Mouse (Mus musculus): ENCODE data around the gene Pcna. TPM values are rescaled to one million over a fixed set of nuclear protein-coding genes. Genes with fewer than 3 reads are reported as not detected.
A peak's percentile ranks its signal among the peaks of the same experiment; 100 is the strongest.

Pcna gene
- polyA plus RNA-seq, 1 experiment from 2014 or later, result 202 TPM

DNA sequence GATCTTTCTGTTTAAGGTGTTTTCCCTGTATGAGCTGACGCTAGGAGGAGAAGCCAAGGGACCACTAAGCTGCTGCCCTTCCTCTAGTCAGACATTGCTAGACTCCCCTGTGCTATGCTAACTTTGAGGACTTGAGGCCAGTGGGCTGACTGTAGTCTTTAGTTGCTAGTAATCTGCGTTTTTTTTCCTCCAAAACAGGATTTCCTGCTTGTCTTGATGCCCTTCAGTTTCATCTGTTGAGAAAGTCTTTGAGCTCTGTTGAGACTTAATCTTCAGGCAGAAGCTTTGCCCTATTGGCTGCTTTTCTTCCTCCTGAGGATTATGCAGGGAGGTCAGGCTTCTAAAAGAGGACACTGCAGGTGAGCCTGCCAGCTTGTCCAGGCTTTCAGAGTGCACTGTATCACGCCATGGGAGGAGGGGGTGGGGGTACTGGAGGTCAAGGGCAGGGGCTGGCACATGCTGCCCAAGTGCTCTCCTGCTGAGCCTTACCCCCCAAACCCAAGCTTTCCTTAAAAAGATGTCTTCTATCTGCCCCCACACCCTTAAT, 26.3 kb upstream of the Pcna start:
- Histone ChIP-seq H3K4me3 (ENCODE audit: low read depth, low read length) (no peak overlapping the region), H3K27me3 (ENCODE audit: control insufficient read depth, insufficient read depth, low read depth, low read length) (no peaks in the 10 kb centered on the region), H3K9me3 (replicated peaks; ENCODE audit: control insufficient read depth, low read length) (no peaks in the 10 kb centered on the region), H3K36me3 (ENCODE audit: control insufficient read depth, insufficient read depth) (no peaks in the 10 kb centered on the region), H3K4me2 (ENCODE audit: low read depth, low read length) (no peak overlapping the region), H3K4me1 (ENCODE audit: control insufficient read depth, low read depth, low read length) (peaks cover 24% of the 10 kb centered on the region), H3K9ac (ENCODE audit: low read depth, low read length) (no peak overlapping the region), H3K27ac (ENCODE audit: low read length) (peak overlapping the region; percentile 37)
- WGBS (ENCODE audit: insufficient replicate concordance), result 49% methylated on average over 3 of the region's 3 CpGs
- ATAC-seq (ENCODE audit: low read depth), result no peak

DNA sequence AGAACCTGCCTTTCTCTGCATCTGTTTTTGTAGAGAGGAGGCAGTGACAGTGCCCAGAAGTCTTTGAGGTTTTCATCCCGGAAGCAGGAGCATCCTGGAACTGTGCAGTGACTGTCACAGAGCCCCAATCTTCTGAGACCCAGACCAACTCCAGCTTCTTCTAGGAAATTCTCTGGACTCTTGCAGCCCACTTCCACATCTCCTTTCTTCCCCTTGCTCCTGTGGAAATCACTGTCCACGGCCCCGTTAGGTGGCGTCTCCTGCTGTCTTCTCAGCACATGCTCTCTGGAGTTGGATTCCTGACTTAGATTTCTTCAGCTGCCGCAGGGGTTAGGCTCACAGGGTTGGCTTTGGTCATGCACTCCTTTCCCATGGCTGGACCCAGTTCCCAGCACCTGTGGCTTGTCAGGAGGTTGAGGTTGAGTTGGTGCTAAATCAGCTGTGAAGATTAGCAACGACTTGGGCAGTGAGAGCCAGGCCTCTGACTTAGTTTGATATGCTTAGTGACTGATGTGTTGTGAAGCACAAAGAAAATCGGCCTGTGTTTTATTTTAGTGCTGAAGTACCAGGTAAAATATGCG, 25.2 kb upstream of the Pcna start:
- peaks cover 20% of the 10 kb centered on the region for H3K4me1 ChIP-seq (ENCODE audit: control insufficient read depth, low read depth, low read length)
- no peak overlapping the region for H3K4me3 ChIP-seq (ENCODE audit: low read depth, low read length)
- no peak overlapping the region for H3K27ac ChIP-seq (ENCODE audit: low read length)
- no peaks in the 10 kb centered on the region for H3K9me3 ChIP-seq (replicated peaks; ENCODE audit: control insufficient read depth, low read length)
- no peak overlapping the region for H3K9ac ChIP-seq (ENCODE audit: low read depth, low read length)
- no peaks in the 10 kb centered on the region for H3K36me3 ChIP-seq (ENCODE audit: control insufficient read depth, insufficient read depth)
- H3K4me2 ChIP-seq (ENCODE audit: low read depth, low read length), result no peak overlapping the region
- H3K27me3 ChIP-seq (ENCODE audit: control insufficient read depth, insufficient read depth, low read depth, low read length), result no peaks in the 10 kb centered on the region
- WGBS (ENCODE audit: insufficient replicate concordance), result 59% methylated on average over 8 of the region's 8 CpGs
- no peak for ATAC-seq (ENCODE audit: low read depth)

DNA sequence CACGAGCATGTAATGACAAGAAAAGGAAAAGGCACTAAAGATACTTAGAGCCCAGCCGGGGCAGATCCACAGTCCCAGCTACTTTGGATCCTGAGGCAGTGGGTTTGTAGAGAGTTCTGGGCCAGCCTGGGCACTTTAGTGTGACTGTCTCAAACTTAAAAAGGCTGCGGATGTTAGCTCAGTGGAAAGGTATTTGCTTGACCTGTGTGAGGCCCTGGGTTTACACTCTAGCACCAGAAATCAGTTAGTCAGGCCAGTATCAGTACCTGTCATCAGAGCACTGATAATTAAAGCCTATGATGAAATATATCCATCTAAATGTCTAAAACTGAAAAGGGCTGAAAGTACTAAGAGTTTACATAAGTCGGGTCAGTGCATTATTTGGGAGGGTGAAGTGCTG, 23.1 kb upstream of the Pcna start:
- H3K36me3 ChIP-seq (ENCODE audit: control insufficient read depth, insufficient read depth), result no peaks in the 10 kb centered on the region
- no peaks in the 10 kb centered on the region; the same call in 1 of the 2 replicates for H3K4me1 ChIP-seq (ENCODE audit: control insufficient read depth, low read depth, low read length)
- no peak overlapping the region for H3K9ac ChIP-seq (ENCODE audit: low read depth, low read length)
- no peak overlapping the region for H3K4me2 ChIP-seq (ENCODE audit: low read depth, low read length)
- no peaks in the 10 kb centered on the region for H3K9me3 ChIP-seq (replicated peaks; ENCODE audit: control insufficient read depth, low read length)
- no peak overlapping the region for H3K27ac ChIP-seq (ENCODE audit: low read length)
- WGBS (ENCODE audit: insufficient replicate concordance), result 64% methylated on average over 4 of the region's 4 CpGs
- no peak for ATAC-seq (ENCODE audit: low read depth)
- no peak overlapping the region for H3K4me3 ChIP-seq (ENCODE audit: low read depth, low read length)
- no peaks in the 10 kb centered on the region for H3K27me3 ChIP-seq (ENCODE audit: control insufficient read depth, insufficient read depth, low read depth, low read length)

DNA sequence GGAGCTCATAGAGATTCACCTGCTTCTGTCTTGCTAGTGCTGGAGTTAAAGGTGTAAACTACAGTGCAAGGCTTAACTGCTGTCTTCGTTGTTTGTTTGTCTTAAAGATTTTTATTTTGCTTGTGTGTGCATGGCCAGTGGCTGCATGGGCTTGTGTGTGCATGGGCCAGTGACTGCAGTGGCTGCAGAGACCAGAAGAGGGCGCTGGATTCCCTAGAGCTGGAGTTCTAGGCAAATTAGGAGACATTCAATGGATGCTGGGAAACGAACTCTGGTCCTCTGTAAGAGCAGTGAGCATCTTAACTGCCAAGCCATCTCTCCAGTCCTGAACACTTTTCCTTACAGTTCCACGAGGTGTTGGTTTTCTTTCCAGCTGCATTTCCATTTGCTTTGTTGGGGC, 22.4 kb upstream of the Pcna start:
- 66% methylated on average over 4 of the region's 4 CpGs for WGBS (ENCODE audit: insufficient replicate concordance)
- no peak overlapping the region for H3K9ac ChIP-seq (ENCODE audit: low read depth, low read length)
- ATAC-seq (ENCODE audit: low read depth), result no peak
- H3K36me3 ChIP-seq (ENCODE audit: control insufficient read depth, insufficient read depth), result no peaks in the 10 kb centered on the region
- peaks cover 6% of the 10 kb centered on the region for H3K4me1 ChIP-seq (ENCODE audit: control insufficient read depth, low read depth, low read length)
- no peak overlapping the region for H3K4me2 ChIP-seq (ENCODE audit: low read depth, low read length)
- H3K27me3 ChIP-seq (ENCODE audit: control insufficient read depth, insufficient read depth, low read depth, low read length), result no peaks in the 10 kb centered on the region
- no peak overlapping the region for H3K4me3 ChIP-seq (ENCODE audit: low read depth, low read length)
- H3K27ac ChIP-seq (ENCODE audit: low read length), result no peak overlapping the region
- H3K9me3 ChIP-seq (replicated peaks; ENCODE audit: control insufficient read depth, low read length), result no peaks in the 10 kb centered on the region

DNA sequence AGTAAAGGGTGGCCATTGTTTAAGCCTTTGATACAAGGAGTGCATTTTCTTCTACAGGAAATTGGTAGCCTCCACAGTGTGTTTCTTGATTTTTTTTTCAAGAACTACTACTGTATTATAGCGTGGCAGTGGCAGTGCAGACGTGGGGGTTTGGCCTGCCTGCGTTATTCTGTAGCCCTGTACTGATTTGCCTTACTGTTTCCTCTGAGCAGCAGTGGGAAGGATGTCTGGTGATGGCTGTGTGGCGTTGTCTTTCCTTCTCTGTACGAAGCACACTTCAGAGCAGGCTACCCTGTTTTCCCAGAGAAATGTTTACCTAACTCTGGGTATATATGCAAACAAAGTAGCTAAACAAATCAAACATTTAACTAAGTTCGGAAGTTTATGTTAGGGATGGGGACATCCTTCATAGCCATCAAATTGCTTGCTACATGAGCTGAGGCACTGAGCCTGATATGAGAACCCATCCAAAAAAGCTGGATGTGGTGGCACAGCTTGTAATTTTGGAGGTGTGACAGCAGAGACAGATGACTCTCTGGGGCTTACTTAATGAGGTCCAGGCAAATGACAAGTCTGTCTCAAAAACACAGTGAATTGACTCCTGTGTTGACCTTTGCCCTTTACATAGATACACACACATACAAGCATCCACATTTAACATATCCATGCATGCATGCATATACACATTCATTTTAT, 19.7 kb upstream of the Pcna start:
- Histone ChIP-seq H3K27ac (ENCODE audit: low read length) (no peak overlapping the region), H3K9ac (ENCODE audit: low read depth, low read length) (no peak overlapping the region), H3K9me3 (replicated peaks; ENCODE audit: control insufficient read depth, low read length) (no peaks in the 10 kb centered on the region), H3K4me3 (ENCODE audit: low read depth, low read length) (no peak overlapping the region), H3K4me2 (ENCODE audit: low read depth, low read length) (no peak overlapping the region), H3K36me3 (ENCODE audit: control insufficient read depth, insufficient read depth) (no peaks in the 10 kb centered on the region), H3K4me1 (ENCODE audit: control insufficient read depth, low read depth, low read length) (peaks cover 15% of the 10 kb centered on the region), H3K27me3 (ENCODE audit: control insufficient read depth, insufficient read depth, low read depth, low read length) (no peaks in the 10 kb centered on the region)
- WGBS (ENCODE audit: insufficient replicate concordance), result 37% methylated on average over 6 of the region's 6 CpGs
- peak; percentile 22; the same call in 1 of the 2 replicates for ATAC-seq (ENCODE audit: low read depth)

DNA sequence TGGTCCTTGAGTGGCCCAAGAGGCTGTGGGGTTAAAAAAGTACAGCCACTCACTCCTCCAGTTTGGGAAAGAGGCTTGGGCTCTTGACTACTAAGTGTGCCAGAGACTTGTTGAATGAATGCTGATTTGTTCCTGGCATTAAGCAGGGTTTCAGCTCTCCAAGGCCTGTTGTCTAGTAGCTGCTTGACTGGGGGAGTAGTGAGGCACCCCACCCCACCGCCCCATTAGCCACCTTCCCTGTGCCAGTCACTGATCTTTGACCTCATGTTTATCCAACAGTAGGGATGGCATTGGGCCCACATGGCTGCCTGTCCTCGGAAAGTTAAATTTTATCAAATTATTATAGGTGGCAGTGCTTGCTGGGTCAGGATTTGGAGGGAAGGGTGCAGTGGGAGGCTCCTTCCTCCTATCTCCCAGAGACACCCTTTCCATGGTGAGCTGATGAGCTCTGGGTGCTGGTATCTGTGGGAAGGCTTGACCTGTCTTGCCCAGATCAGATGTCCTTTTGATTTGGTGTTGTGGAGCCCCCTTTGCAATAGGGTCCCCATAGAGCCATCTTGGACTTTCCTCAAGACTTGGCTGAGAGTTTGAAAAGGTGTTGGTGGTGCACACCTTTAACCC, 17.3 kb upstream of the Pcna start:
- H3K4me2 ChIP-seq (ENCODE audit: low read depth, low read length), result no peak overlapping the region
- H3K27me3 ChIP-seq (ENCODE audit: control insufficient read depth, insufficient read depth, low read depth, low read length), result no peaks in the 10 kb centered on the region
- no peak overlapping the region for H3K27ac ChIP-seq (ENCODE audit: low read length)
- peaks cover 18% of the 10 kb centered on the region for H3K4me1 ChIP-seq (ENCODE audit: control insufficient read depth, low read depth, low read length)
- H3K9ac ChIP-seq (ENCODE audit: low read depth, low read length), result no peak overlapping the region
- H3K9me3 ChIP-seq (replicated peaks; ENCODE audit: control insufficient read depth, low read length), result no peaks in the 10 kb centered on the region
- 59% methylated on average over 2 of the region's 2 CpGs for whole genome bisulfite sequencing (ENCODE audit: insufficient replicate concordance)
- peak; percentile 45; the same call in 1 of the 2 replicates for ATAC-seq (ENCODE audit: low read depth)
- no peak overlapping the region for H3K4me3 ChIP-seq (ENCODE audit: low read depth, low read length)
- H3K36me3 ChIP-seq (ENCODE audit: control insufficient read depth, insufficient read depth), result no peaks in the 10 kb centered on the region

DNA sequence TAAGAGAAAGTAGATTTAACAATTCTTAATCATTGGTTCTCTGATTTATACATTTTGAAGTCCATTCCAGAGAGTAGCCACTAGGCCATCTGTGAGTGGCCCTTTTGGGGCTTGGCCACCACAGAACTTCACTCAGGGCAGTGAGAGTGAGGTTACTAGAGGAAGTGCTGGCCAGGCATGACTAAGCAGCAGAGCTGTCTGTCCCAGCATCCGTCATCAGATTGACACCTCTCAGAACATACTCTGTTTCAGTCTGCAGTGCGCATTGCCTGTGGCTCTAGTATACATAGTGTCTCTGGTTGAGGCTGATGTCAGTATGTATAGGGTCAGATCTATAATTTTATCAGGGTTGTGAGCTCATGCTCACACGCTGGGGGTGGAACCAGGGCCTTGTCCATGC, 16.1 kb upstream of the Pcna start:
- peak; percentile 67 for ATAC-seq (ENCODE audit: low read depth)
- no peaks in the 10 kb centered on the region for H3K9me3 ChIP-seq (replicated peaks; ENCODE audit: control insufficient read depth, low read length)
- H3K4me2 ChIP-seq (ENCODE audit: low read depth, low read length), result no peak overlapping the region
- 44% methylated on average over 3 of the region's 3 CpGs for WGBS (ENCODE audit: insufficient replicate concordance)
- H3K27ac ChIP-seq (ENCODE audit: low read length), result no peak overlapping the region
- no peaks in the 10 kb centered on the region for H3K27me3 ChIP-seq (ENCODE audit: control insufficient read depth, insufficient read depth, low read depth, low read length)
- H3K9ac ChIP-seq (ENCODE audit: low read depth, low read length), result no peak overlapping the region
- no peaks in the 10 kb centered on the region for H3K36me3 ChIP-seq (ENCODE audit: control insufficient read depth, insufficient read depth)
- H3K4me1 ChIP-seq (ENCODE audit: control insufficient read depth, low read depth, low read length), result peaks cover 29% of the 10 kb centered on the region
- no peak overlapping the region for H3K4me3 ChIP-seq (ENCODE audit: low read depth, low read length)

DNA sequence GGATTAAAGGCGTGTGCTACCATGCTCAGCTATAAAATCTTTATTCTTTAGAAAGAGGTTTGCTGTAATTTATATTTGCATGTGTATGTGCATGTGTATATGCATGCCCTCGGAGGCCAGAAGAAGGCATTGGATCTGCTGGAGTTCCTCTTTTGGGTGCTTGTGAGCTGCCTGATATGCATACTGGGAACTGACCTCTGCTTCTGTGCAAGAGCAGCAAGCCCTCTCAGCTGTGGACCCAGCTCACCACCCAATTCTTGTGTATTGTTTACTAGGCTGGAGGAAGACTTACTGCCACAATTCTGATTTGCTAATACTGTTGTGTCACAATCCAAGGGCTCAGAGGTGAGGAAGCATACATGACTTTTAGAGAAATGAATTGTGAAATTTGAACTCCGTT, 13.0 kb upstream of the Pcna start:
- no peaks in the 10 kb centered on the region for H3K36me3 ChIP-seq (ENCODE audit: control insufficient read depth, insufficient read depth)
- H3K4me2 ChIP-seq (ENCODE audit: low read depth, low read length), result no peak overlapping the region
- H3K4me1 ChIP-seq (ENCODE audit: control insufficient read depth, low read depth, low read length), result peaks cover 39% of the 10 kb centered on the region
- H3K27ac ChIP-seq (ENCODE audit: low read length), result 0 out of 2 replicates have a peak overlapping the region, but pooled peaks have one; percentile 29
- no peak overlapping the region for H3K9ac ChIP-seq (ENCODE audit: low read depth, low read length)
- no peaks in the 10 kb centered on the region for H3K27me3 ChIP-seq (ENCODE audit: control insufficient read depth, insufficient read depth, low read depth, low read length)
- 59% methylated on average over 3 of the region's 3 CpGs for WGBS (ENCODE audit: insufficient replicate concordance)
- H3K9me3 ChIP-seq (replicated peaks; ENCODE audit: control insufficient read depth, low read length), result no peaks in the 10 kb centered on the region
- no peak overlapping the region for H3K4me3 ChIP-seq (ENCODE audit: low read depth, low read length)
- ATAC-seq (ENCODE audit: low read depth), result no peak

DNA sequence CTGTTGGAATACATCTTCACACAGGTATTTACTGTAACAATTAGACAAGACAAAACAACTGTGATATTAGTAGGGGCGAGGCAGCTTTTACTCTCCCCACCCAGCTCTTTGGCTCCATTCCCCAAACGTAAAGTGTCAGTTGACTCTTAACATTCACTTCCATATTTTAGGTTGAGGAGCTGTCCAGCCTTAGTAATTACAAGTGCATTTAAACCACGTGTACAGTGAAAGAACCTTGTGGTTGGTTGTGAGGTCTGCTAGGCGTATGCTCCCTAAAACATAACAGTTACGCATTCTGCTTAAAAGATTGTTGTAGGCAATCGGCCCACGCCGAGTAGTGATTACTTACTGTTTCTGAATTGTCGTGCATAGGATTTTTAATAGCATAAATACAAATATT, 12.1 kb upstream of the Pcna start:
- Histone ChIP-seq H3K27me3 (ENCODE audit: control insufficient read depth, insufficient read depth, low read depth, low read length) (no peaks in the 10 kb centered on the region), H3K4me2 (ENCODE audit: low read depth, low read length) (peak overlapping the region; percentile 85; the same call in 1 of the 2 replicates), H3K9me3 (replicated peaks; ENCODE audit: control insufficient read depth, low read length) (no peaks in the 10 kb centered on the region), H3K4me3 (ENCODE audit: low read depth, low read length) (no peak overlapping the region), H3K9ac (ENCODE audit: low read depth, low read length) (no peak overlapping the region), H3K36me3 (ENCODE audit: control insufficient read depth, insufficient read depth) (no peaks in the 10 kb centered on the region), H3K4me1 (ENCODE audit: control insufficient read depth, low read depth, low read length) (peaks cover 31% of the 10 kb centered on the region), H3K27ac (ENCODE audit: low read length) (no peak overlapping the region)
- no peak for ATAC-seq (ENCODE audit: low read depth)
- 52% methylated on average over 9 of the region's 9 CpGs for WGBS (ENCODE audit: insufficient replicate concordance)
